Mouse (Mus musculus): ENCODE results near the gene Slc7a11. TPM values are rescaled to one million over a fixed set of nuclear protein-coding genes. Genes with fewer than 3 reads are reported as not detected.

Slc7a11 gene
- polyA plus RNA-seq, 1 experiment from 2014 or later = 0.30 TPM

DNA sequence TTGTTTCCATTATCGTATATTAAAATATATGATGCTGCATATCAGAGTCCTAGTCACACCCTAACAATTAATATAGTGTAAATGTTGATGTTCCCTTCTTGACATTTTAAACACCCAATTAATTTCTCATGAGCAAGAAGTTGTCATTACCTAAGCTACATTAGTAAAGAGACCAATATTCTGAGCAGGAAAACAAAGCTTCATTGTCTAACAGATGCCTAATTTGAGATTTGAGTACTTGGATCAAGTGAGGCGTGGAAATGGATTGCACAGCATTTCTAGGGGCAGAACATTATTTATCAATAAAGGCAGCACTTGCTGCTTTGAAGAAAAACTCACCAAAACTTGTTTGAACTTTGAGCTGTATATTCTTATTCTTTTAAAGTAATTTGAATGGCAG lies 282.7 kb downstream of the Slc7a11 start:
- Histone ChIP-seq H3K4me3 (no peak overlapping the region), H3K4me1 (no peaks in the 10 kb centered on the region), H3K27ac (no peak overlapping the region), H3K36me3 (no peaks in the 10 kb centered on the region), H3K9me3 (no peaks in the 10 kb centered on the region), H3K27me3 (ENCODE audit: insufficient read depth, poor library complexity, severe bottlenecking) (no peaks in the 10 kb centered on the region)
- no peak for DNase-seq (ENCODE audit: low spot score)
- WGBS = 75% methylated on average over 2 of the region's 2 CpGs

DNA sequence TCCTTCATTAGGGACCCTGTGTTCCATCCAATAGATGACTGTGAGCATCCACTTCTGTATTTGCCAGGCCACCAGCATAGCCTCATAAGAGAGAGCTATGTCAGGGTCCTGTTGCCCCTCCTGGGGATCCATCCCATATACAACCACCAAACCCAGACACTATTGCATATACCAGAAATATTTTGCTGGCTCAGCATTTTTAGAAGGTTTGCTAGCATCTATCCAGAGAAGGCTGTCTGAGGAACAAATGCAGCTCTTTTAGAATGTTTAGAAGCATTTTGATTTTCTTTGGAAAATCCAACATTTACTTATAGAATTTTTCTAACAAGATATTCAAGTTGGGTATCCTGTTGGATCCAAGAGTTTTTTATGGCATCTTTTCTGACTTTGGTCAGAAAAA lies 299.3 kb downstream of the Slc7a11 start:
- H3K4me3 ChIP-seq = no peak overlapping the region
- H3K4me1 ChIP-seq = no peaks in the 10 kb centered on the region
- H3K9me3 ChIP-seq = no peaks in the 10 kb centered on the region
- no peak overlapping the region for H3K27ac ChIP-seq
- no peak for DNase-seq (ENCODE audit: low spot score)
- no peaks in the 10 kb centered on the region for H3K36me3 ChIP-seq
- no peaks in the 10 kb centered on the region for H3K27me3 ChIP-seq (ENCODE audit: insufficient read depth, poor library complexity, severe bottlenecking)

- DNase-seq (ENCODE audit: low spot score) = no peak
- 64% methylated on average over 3 of the region's 3 CpGs for WGBS
- H3K27me3 ChIP-seq (ENCODE audit: insufficient read depth, poor library complexity, severe bottlenecking) = no peaks in the 10 kb centered on the region
- no peak overlapping the region for H3K27ac ChIP-seq
- H3K36me3 ChIP-seq = no peaks in the 10 kb centered on the region
- H3K4me3 ChIP-seq = no peak overlapping the region
- no peaks in the 10 kb centered on the region for H3K4me1 ChIP-seq
- H3K9me3 ChIP-seq = no peaks in the 10 kb centered on the region
Observed at GRCm38 (mm10) chr3:50138319-50138718, 305.1 kb downstream of the Slc7a11 start.

DNA sequence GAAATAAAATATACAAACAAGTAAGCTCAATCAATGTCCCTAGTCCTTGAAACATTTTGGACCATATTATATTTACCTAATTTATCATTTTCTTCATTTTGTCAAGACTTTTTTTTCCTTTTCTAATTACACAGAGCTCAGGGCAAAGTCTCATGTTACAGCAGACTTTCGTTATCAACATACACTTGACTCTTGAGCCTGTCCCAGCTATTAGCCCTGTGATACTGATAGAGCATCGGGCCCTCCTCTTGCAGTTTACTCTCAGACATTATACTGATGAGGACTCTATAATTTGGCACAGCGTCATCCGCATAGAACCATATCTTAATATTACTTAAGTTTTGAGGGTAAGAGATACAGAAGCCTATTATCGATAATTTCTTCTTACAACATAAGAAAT lies 311.2 kb downstream of the Slc7a11 start:
- H3K9me3 ChIP-seq = no peaks in the 10 kb centered on the region
- DNase-seq (ENCODE audit: low spot score) = no peak

DNA sequence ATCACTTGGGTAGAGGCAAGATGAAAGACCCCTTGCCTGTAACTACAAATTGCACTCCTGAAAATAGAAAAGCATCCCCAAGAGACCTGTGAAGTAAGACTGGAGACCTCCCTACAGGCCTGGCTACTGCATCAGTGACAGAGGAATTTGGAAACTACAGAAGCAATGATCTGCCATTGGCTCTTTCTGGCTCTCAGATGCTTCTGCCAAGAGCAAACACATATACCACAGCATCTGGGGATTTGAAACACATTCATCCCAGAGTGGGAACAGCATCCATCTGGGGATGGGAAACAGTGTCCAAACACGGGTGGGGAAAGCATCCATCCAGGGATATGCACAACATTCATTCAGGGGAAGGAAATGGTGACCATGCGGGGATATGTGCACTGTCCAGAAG lies 313.1 kb downstream of the Slc7a11 start:
- Histone ChIP-seq H3K36me3 (no peaks in the 10 kb centered on the region), H3K9me3 (no peaks in the 10 kb centered on the region), H3K4me1 (no peaks in the 10 kb centered on the region), H3K27ac (no peak overlapping the region), H3K27me3 (ENCODE audit: insufficient read depth, poor library complexity, severe bottlenecking) (no peaks in the 10 kb centered on the region), H3K4me3 (no peak overlapping the region)
- 83% methylated on average over 2 of the region's 2 CpGs for WGBS
- no peak for DNase-seq (ENCODE audit: low spot score)

More for the DNA sequence above, 311.2 kb downstream of the Slc7a11 start:
- no peaks in the 10 kb centered on the region for H3K27me3 ChIP-seq (ENCODE audit: insufficient read depth, poor library complexity, severe bottlenecking)
- H3K4me1 ChIP-seq = no peaks in the 10 kb centered on the region
- 71% methylated on average over 5 of the region's 5 CpGs for WGBS
- no peak overlapping the region for H3K4me3 ChIP-seq
- no peak overlapping the region for H3K27ac ChIP-seq
- no peaks in the 10 kb centered on the region for H3K36me3 ChIP-seq

GRCm38 (mm10) chr3:50121001-50121400 lies 322.4 kb downstream of the Slc7a11 start:
- DNase-seq (ENCODE audit: low spot score) = no peak
- WGBS = 57% methylated on average over 1 of the region's 1 CpGs
- Histone ChIP-seq H3K9me3 (no peaks in the 10 kb centered on the region), H3K27ac (no peak overlapping the region), H3K27me3 (ENCODE audit: insufficient read depth, poor library complexity, severe bottlenecking) (no peaks in the 10 kb centered on the region), H3K4me3 (no peak overlapping the region), H3K4me1 (no peaks in the 10 kb centered on the region), H3K36me3 (no peaks in the 10 kb centered on the region)

DNA sequence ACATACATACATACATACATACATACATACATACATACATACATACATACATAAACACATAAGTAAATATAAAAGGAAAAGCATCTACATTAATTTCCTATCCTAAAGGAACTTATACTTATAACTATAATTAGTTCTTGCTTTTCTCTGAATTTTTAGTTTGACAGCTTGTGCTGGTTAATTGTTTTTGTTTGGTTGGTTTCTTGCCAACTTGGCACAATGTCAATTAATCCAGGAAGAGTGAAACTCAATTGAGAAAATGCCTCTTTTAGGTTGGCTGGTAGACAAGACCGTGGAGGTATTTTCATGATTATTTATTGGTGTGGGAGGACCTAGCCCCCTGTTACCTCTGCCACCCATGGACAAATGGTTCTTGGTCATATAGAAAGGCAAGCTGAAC lies 327.1 kb downstream of the Slc7a11 start:
- WGBS = 83% methylated on average over 1 of the region's 1 CpGs
- no peak for DNase-seq (ENCODE audit: low spot score)
- H3K36me3 ChIP-seq = no peaks in the 10 kb centered on the region
- no peaks in the 10 kb centered on the region for H3K9me3 ChIP-seq
- no peaks in the 10 kb centered on the region for H3K4me1 ChIP-seq
- H3K27me3 ChIP-seq (ENCODE audit: insufficient read depth, poor library complexity, severe bottlenecking) = no peaks in the 10 kb centered on the region
- no peak overlapping the region for H3K27ac ChIP-seq
- H3K4me3 ChIP-seq = no peak overlapping the region

DNA sequence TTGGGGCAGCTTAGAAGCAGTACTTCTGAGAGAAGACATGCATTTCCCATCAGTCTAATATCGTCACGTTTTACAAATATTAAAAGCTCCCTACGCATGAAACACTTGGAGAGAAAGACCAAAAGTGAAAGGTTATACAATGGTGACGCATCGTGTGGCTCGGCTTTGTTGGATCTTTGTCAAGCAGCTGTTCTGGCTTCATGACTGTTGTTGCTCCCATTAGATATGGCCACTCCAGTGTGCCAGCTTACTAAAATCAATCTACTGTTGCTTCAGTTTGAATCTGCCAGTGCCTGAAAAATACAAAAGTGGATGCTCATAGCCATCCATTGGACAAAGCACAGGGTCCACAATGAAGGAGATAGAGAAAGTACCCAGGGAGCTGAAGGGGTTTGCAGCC lies 337.9 kb downstream of the Slc7a11 start:
- Histone ChIP-seq H3K4me3 (no peak overlapping the region), H3K27ac (no peak overlapping the region), H3K4me1 (no peaks in the 10 kb centered on the region), H3K27me3 (ENCODE audit: insufficient read depth, poor library complexity, severe bottlenecking) (no peaks in the 10 kb centered on the region), H3K9me3 (no peaks in the 10 kb centered on the region), H3K36me3 (no peaks in the 10 kb centered on the region)
- WGBS = 93% methylated on average over 6 of the region's 6 CpGs
- no peak for DNase-seq (ENCODE audit: low spot score)

DNA sequence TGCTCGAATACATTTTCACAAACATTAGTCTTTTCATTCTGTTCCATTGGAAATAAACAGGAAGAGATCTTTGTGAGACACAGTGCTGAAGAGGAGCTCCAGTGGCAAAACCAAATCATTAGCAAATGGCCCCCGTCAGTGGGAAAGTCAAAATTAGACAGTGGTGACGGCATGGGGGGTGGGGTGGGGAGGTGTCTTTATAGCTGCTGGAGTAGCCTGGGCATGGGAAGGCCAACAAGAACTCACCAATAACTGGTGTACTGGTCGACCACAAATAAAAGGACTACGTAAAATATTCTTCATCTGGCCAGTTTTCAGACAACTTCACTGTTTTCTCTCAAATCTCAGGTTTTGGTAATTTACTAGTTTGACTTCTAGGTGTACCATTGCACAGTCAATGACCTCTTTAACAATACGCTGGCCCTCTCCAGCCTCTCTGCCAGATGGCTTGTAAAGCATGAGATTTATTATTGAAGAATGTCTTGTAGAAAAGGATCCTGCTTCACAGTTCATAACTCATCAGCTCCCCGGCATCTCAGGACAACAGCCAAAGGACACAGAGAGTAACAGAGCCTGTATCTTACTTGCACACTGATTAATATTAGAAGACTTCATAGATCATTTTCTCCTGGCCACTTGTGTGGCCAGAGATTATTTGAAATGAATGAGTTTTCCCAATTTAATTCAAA lies 348.9 kb downstream of the Slc7a11 start:
- no peak overlapping the region for H3K27ac ChIP-seq
- no peak for DNase-seq (ENCODE audit: low spot score)
- WGBS = 86% methylated on average over 7 of the region's 7 CpGs
- no peaks in the 10 kb centered on the region for H3K36me3 ChIP-seq
- H3K9me3 ChIP-seq = no peaks in the 10 kb centered on the region
- H3K27me3 ChIP-seq (ENCODE audit: insufficient read depth, poor library complexity, severe bottlenecking) = no peaks in the 10 kb centered on the region
- no peak overlapping the region for H3K4me3 ChIP-seq
- no peaks in the 10 kb centered on the region for H3K4me1 ChIP-seq

GRCm38 (mm10) chr3:50076979-50077378 lies 366.4 kb downstream of the Slc7a11 start:
- no peaks in the 10 kb centered on the region for H3K36me3 ChIP-seq
- no peak for DNase-seq (ENCODE audit: low spot score)
- no peaks in the 10 kb centered on the region for H3K4me1 ChIP-seq
- H3K9me3 ChIP-seq = no peaks in the 10 kb centered on the region
- H3K4me3 ChIP-seq = no peak overlapping the region
- H3K27ac ChIP-seq = no peak overlapping the region
- WGBS = 21% methylated on average over 7 of the region's 7 CpGs
- H3K27me3 ChIP-seq (ENCODE audit: insufficient read depth, poor library complexity, severe bottlenecking) = no peaks in the 10 kb centered on the region

- H3K4me3 ChIP-seq = no peak overlapping the region
- 88% methylated on average over 4 of the region's 4 CpGs for WGBS
- H3K9me3 ChIP-seq = no peaks in the 10 kb centered on the region
- H3K4me1 ChIP-seq = no peaks in the 10 kb centered on the region
- H3K36me3 ChIP-seq = no peaks in the 10 kb centered on the region
- H3K27ac ChIP-seq = no peak overlapping the region
- no peak for DNase-seq (ENCODE audit: low spot score)
- no peaks in the 10 kb centered on the region for H3K27me3 ChIP-seq (ENCODE audit: insufficient read depth, poor library complexity, severe bottlenecking)
Observed at GRCm38 (mm10) chr3:50063396-50063795, 380.0 kb downstream of the Slc7a11 start.

DNA sequence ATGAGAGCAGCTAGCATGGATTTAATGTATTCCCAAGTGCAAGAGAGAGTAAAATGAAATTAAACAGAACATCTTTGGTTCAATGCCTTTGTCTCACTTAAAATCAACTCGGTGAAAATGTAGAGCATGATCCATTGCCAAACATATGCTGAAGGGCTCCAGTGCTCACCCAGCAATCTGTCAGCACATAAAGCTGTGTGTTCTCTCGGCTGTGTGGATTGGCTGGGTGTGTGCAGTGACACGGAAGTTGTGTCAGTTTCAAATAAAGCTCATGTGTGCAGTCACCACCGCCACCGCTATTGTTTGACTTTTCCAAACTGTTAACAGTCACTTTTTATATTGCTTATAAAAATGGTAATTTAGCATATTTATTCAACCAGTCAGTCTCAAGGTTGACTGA lies 398.7 kb downstream of the Slc7a11 start:
- Histone ChIP-seq H3K27me3 (ENCODE audit: insufficient read depth, poor library complexity, severe bottlenecking) (no peaks in the 10 kb centered on the region), H3K4me1 (no peaks in the 10 kb centered on the region), H3K4me3 (no peak overlapping the region), H3K9me3 (no peaks in the 10 kb centered on the region), H3K36me3 (no peaks in the 10 kb centered on the region), H3K27ac (no peak overlapping the region)
- no peak for DNase-seq (ENCODE audit: low spot score)
- WGBS = 81% methylated on average over 5 of the region's 5 CpGs

DNA sequence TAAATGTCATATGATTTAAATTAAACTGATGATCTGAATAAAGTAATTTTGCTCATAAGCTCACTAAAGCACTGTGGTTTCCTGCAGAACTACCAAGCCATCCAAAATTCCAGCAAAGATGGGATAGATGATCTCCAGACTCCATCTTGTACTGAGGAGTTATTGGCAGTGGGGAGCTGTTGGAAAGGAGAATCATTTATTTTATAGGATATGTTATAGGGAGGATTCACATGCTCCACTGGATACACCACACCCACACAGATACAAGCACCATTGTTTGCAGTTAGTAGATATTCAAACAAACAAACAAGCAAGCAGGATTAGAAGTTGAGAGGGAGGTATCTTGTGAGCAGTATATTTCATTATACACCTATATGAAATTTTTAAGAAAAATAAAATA lies 399.3 kb downstream of the Slc7a11 start:
- H3K27ac ChIP-seq = no peak overlapping the region
- DNase-seq (ENCODE audit: low spot score) = no peak
- no peak overlapping the region for H3K4me3 ChIP-seq
- H3K4me1 ChIP-seq = no peaks in the 10 kb centered on the region
- no peaks in the 10 kb centered on the region for H3K9me3 ChIP-seq
- no peaks in the 10 kb centered on the region for H3K36me3 ChIP-seq
- no peaks in the 10 kb centered on the region for H3K27me3 ChIP-seq (ENCODE audit: insufficient read depth, poor library complexity, severe bottlenecking)

DNA sequence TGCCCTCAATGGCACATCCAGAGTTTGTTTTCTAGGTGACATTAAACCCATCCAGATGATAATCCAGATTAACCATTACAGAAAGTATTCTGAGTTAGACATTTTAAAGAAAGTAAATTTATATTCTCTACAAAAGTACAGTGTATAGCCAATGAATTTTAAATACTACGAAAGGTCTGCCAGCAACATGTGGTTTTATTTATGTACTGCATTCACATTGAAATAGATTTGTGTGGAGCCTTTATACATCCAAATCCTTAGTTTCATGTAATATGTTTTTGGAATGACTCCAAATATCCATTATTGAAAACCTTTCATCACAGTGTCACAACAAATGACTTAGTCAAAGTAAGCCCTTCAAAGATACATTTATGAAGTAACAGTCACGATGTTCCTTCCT lies 402.3 kb downstream of the Slc7a11 start:
- no peaks in the 10 kb centered on the region for H3K4me1 ChIP-seq
- no peak overlapping the region for H3K27ac ChIP-seq
- no peaks in the 10 kb centered on the region for H3K36me3 ChIP-seq
- H3K27me3 ChIP-seq (ENCODE audit: insufficient read depth, poor library complexity, severe bottlenecking) = no peaks in the 10 kb centered on the region
- no peak overlapping the region for H3K4me3 ChIP-seq
- no peak for DNase-seq (ENCODE audit: low spot score)
- no peaks in the 10 kb centered on the region for H3K9me3 ChIP-seq
- WGBS = 82% methylated on average over 2 of the region's 2 CpGs
